Mouse (Mus musculus) embryonic facial prominence, embryonic 15.5 days (tissue): Measurements from ENCODE around the gene Sppl3. TPM values are rescaled to one million over a fixed set of nuclear protein-coding genes. Genes with fewer than 3 reads are reported as not detected.
A peak's percentile ranks its signal among the peaks of the same experiment; 100 is the strongest.

Experiments used
- ATAC-seq: fragments of 200-750 bp; cut with Nextera tagmentation; 2 replicates; pipeline ENCODE4 v1.8.0; 2017; ENCODE audit warnings: low read depth, moderate TSS enrichment; ENCODE audit not compliant: insufficient number of reproducible peaks, low FRiP score, low TSS enrichment
- H3K27ac ChIP-seq: fragments of 300-500 bp; sonication (generic); replicated peaks from 2 replicates; pipeline ENCODE4 v1.5.1; 2015; ENCODE audit warnings: mild to moderate bottlenecking, inconsistent platforms
- H3K27me3 ChIP-seq: fragments of 300-500 bp; sonication (generic); 2 replicates; pipeline ENCODE4 v1.6.1; 2015; ENCODE audit warnings: inconsistent platforms
- H3K36me3 ChIP-seq: fragments of 300-500 bp; sonication (generic); 2 replicates; pipeline ENCODE4 v1.6.1; 2015; ENCODE audit warnings: mild to moderate bottlenecking, inconsistent platforms
- H3K4me1 ChIP-seq: fragments of 300-500 bp; sonication (generic); 2 replicates; pipeline ENCODE4 v1.6.1; 2015; ENCODE audit warnings: inconsistent platforms
- H3K4me2 ChIP-seq: fragments of 300-500 bp; sonication (generic); replicated peaks from 2 replicates; pipeline ENCODE4 v1.6.1; 2015; ENCODE audit warnings: mild to moderate bottlenecking, inconsistent platforms
- H3K4me3 ChIP-seq: fragments of 300-500 bp; sonication (generic); replicated peaks from 2 replicates; pipeline ENCODE4 v1.5.1; 2015; ENCODE audit warnings: mild to moderate bottlenecking, inconsistent platforms
- H3K9ac ChIP-seq: fragments of 300-500 bp; sonication (generic); 2 replicates; pipeline ENCODE4 v1.6.1; 2015; ENCODE audit warnings: inconsistent platforms
- H3K9me3 ChIP-seq: fragments of 300-500 bp; sonication (generic); replicated peaks from 2 replicates; pipeline ENCODE4 v1.6.1; 2016; ENCODE audit warnings: inconsistent platforms
- WGBS: fragments of 180-500 bp; shearing (Covaris S2); methylation state at CpG from one replicate; pipeline ENCODE4 v1.1.7; 2015; 5-methylcytosine and 5-hydroxymethylcytosine counted together
- polyA plus RNA-seq: library from polyadenylated mRNA; unstranded; fragments of >200 nt; fragmentation: Nextera tagmentation; extraction: Ambion mirVana; gene quantifications from 2 replicates; pipeline ENCODE4 v1.2.1, GENCODE M21; 2015

Sppl3 gene
- polyA plus RNA-seq, 1 experiment from 2014 or later: 20.9 TPM

GRCm38 (mm10) chr5:115043626-115044025 is 32.7 kb downstream of the Sppl3 start:
- Histone ChIP-seq H3K9me3 (no peaks in the 10 kb centered on the region), H3K4me3 (no peak overlapping the region), H3K36me3 (no peaks in the 10 kb centered on the region), H3K4me1 (no peaks in the 10 kb centered on the region), H3K27ac (no peak overlapping the region), H3K27me3 (no peaks in the 10 kb centered on the region), H3K9ac (no peak overlapping the region), H3K4me2 (no peak overlapping the region)
- ATAC-seq: no peak
- 84% methylated on average over 4 of the region's 4 CpGs for WGBS

DNA sequence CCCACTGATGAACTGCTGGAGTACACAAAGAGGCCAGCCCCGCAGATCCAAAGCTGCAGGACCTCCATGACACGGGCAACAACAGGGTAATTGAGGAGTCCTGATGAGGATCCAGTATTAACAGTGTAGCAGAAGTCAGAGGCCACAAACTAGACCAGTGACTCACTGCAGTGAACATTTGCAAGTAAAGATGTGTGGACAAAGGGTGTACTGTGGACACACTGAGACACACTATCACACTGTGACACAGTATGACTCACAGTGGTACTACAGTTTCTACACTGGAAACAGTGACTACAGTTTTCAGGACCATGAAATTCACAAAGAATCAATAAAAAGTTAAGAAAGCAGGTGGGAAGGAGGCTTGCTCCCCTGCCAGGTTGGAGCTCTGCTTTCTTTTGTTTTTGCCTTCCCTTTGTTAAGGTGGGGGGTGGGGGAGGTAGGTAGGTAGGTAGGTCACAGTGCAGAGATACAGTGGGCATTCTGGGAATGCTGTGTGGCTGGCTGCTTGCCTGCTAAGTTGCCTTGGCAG is 34.3 kb downstream of the Sppl3 start:
- no peak for ATAC-seq
- Histone ChIP-seq H3K9me3 (no peaks in the 10 kb centered on the region), H3K27ac (no peak overlapping the region), H3K9ac (no peak overlapping the region), H3K27me3 (no peaks in the 10 kb centered on the region), H3K4me3 (no peak overlapping the region), H3K4me1 (peaks cover under 1% of the 10 kb centered on the region; the same call in 1 of the 2 replicates), H3K4me2 (no peak overlapping the region), H3K36me3 (no peaks in the 10 kb centered on the region)
- 75% methylated on average over 2 of the region's 2 CpGs for WGBS

DNA sequence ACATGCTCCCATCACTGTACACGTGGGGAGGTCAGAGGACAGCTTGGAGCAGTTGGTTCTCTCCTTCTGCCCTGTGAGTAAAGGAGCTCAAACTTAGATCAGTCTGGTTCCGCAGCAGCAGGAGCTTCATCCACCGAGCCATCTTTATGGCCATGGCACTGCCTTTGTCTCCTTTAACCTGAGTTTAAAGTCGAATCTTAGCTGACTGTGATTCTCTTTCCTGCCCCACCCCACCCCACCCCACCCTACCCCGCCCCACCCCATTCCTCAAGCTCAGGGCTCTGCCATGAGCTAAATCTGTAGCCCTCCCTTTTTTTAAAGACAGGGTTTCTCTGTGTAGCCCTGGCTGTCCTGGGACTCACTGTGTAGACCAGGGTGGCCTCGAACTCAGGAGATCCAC is 38.8 kb downstream of the Sppl3 start:
- 87% methylated on average over 6 of the region's 6 CpGs for WGBS
- Histone ChIP-seq H3K36me3 (no peaks in the 10 kb centered on the region), H3K27ac (no peak overlapping the region), H3K27me3 (no peaks in the 10 kb centered on the region), H3K4me1 (peaks cover 23% of the 10 kb centered on the region), H3K4me2 (no peak overlapping the region), H3K9me3 (no peaks in the 10 kb centered on the region), H3K9ac (no peak overlapping the region), H3K4me3 (no peak overlapping the region)
- no peak for ATAC-seq

GRCm38 (mm10) chr5:115050776-115051175 is 39.8 kb downstream of the Sppl3 start:
- Histone ChIP-seq H3K9me3 (no peaks in the 10 kb centered on the region), H3K9ac (no peak overlapping the region), H3K4me1 (peaks cover 23% of the 10 kb centered on the region), H3K27me3 (no peaks in the 10 kb centered on the region), H3K36me3 (no peaks in the 10 kb centered on the region), H3K4me2 (no peak overlapping the region), H3K4me3 (no peak overlapping the region), H3K27ac (no peak overlapping the region)
- WGBS: 87% methylated on average over 6 of the region's 6 CpGs
- ATAC-seq: no peak

GRCm38 (mm10) chr5:115052546-115052945 is 41.6 kb downstream of the Sppl3 start:
- 40% methylated on average over 8 of the region's 8 CpGs for WGBS
- Histone ChIP-seq H3K27me3 (no peaks in the 10 kb centered on the region), H3K4me3 (no peak overlapping the region), H3K36me3 (no peaks in the 10 kb centered on the region), H3K4me1 (peaks cover 23% of the 10 kb centered on the region), H3K9ac (no peak overlapping the region), H3K9me3 (no peaks in the 10 kb centered on the region), H3K27ac (peak overlapping the region; percentile 61), H3K4me2 (no peak overlapping the region)
- ATAC-seq: peak; percentile 85

DNA sequence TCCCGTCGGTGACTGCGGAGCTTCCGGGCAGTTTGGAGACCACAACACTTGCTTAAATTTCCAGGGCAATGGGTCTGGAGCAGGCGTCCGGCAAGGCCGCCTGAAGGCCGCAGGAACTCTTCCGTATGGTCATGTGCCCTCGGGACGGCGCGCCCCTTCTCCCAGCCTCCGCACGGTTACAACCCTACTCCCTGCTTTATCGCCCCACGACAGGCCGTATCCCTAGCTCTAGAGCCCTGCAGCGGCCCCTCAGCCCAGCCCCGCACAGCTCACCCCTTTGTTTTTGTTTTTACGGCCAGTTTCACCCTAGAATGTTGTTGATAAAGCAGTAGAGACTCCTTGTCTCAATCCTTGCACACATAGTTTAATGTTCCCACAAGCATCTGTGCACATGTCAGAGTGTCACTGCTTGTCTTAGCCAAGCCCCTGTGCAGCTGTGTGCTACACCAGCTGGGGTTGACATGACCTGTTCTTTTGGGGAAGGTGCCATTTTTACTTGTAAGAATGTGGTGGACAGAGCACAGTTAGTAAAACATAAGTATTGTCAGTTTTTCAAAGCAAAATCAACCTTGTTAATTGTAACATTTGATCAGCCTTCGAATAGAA is 43.0 kb downstream of the Sppl3 start:
- H3K9ac ChIP-seq: no peak overlapping the region
- H3K36me3 ChIP-seq: no peaks in the 10 kb centered on the region
- H3K27me3 ChIP-seq: no peaks in the 10 kb centered on the region
- H3K4me1 ChIP-seq: peaks cover 23% of the 10 kb centered on the region
- H3K4me3 ChIP-seq: no peak overlapping the region
- 89% methylated on average over 22 of the region's 22 CpGs for WGBS
- H3K4me2 ChIP-seq: no peak overlapping the region
- no peak for ATAC-seq
- H3K9me3 ChIP-seq: no peaks in the 10 kb centered on the region
- no peak overlapping the region for H3K27ac ChIP-seq

DNA sequence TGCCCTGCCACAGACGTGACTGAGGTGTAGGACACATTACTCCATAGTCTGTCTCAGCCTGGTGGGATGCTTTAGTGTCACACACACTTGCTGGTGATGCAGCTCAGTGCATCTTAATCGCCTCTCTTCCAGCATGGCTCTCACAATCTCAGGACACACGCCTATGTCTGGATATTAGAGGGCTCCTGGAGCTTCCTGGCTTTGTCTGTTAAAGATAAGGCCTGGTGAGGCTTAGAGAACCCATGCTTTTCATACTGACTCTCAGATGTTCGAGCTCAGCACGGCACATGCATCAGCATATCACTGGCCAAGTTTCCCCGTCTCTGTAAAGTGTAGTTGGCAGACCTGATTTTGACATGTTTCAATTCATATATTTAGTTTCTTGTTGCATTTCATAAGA is 44.5 kb downstream of the Sppl3 start:
- Histone ChIP-seq H3K9ac (no peak overlapping the region), H3K9me3 (no peaks in the 10 kb centered on the region), H3K27me3 (no peaks in the 10 kb centered on the region), H3K4me3 (no peak overlapping the region), H3K4me1 (peaks cover 24% of the 10 kb centered on the region), H3K36me3 (no peaks in the 10 kb centered on the region), H3K27ac (no peak overlapping the region), H3K4me2 (no peak overlapping the region)
- ATAC-seq: no peak
- 74% methylated on average over 6 of the region's 6 CpGs for WGBS

DNA sequence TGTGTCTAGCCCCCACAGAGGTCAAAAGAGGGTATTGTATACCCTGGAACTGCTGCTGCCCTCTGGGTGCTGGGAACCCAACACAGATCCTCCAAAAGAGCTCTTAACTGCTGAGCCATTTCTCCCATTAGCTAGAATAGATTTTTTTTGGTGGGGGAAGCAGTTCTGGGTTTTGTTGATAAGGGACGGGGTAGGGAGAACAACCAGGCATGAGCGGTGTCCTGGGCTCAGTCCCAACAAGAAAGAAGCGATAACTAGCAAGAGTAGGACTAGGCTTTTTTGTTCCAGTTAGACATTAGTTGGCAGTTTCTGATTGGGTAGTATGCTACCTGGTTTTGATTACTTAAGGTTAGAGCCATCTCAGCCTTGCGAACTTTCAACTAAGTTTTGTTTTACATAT is 46.2 kb downstream of the Sppl3 start:
- ATAC-seq: no peak
- Histone ChIP-seq H3K4me2 (no peak overlapping the region), H3K4me3 (no peak overlapping the region), H3K9ac (no peak overlapping the region), H3K36me3 (peaks cover 3% of the 10 kb centered on the region; the same call in 1 of the 2 replicates), H3K9me3 (no peaks in the 10 kb centered on the region), H3K4me1 (peaks cover 17% of the 10 kb centered on the region), H3K27me3 (no peaks in the 10 kb centered on the region), H3K27ac (no peak overlapping the region)
- 96% methylated on average over 4 of the region's 4 CpGs for WGBS

DNA sequence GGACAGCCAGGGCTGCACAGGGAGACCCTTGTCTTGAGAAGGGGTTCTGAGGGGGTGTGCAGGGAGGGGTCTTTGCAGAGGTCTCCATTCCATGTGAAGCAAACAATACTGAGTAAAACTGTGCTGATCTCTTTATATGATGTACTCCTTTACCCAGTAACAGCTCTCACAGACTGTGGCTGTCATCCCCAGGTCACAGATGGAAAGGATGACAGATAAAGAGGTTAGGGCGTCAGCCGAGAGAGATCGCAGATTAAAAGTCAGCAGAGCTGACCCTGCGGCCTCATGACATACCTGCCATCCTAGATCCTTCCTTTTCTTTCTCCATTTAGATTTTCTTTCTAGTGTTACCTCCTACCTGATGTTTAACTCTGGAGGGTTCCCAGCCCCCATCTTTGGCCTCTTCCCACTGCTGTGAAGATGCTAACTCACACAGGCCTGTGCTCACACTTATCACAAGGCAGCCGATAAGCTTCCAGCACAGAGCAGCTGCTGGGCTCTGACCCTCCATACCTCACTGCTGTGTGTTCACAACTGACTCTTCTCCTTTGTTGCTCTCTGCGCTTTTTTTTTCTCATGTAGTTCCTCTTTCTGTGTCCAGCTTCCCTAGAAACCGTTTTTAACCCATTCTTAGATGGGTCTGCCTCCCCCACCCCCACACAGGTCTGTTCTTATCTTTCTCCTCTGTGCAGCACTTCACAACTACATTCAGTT is 47.8 kb downstream of the Sppl3 start:
- peaks cover 8% of the 10 kb centered on the region; the same call in 1 of the 2 replicates for H3K36me3 ChIP-seq
- WGBS: 83% methylated on average over 7 of the region's 7 CpGs
- no peaks in the 10 kb centered on the region for H3K9me3 ChIP-seq
- no peak overlapping the region for H3K4me3 ChIP-seq
- no peak overlapping the region for H3K9ac ChIP-seq
- no peaks in the 10 kb centered on the region for H3K27me3 ChIP-seq
- H3K4me1 ChIP-seq: peaks cover 7% of the 10 kb centered on the region
- no peak overlapping the region for H3K27ac ChIP-seq
- no peak for ATAC-seq
- H3K4me2 ChIP-seq: no peak overlapping the region

DNA sequence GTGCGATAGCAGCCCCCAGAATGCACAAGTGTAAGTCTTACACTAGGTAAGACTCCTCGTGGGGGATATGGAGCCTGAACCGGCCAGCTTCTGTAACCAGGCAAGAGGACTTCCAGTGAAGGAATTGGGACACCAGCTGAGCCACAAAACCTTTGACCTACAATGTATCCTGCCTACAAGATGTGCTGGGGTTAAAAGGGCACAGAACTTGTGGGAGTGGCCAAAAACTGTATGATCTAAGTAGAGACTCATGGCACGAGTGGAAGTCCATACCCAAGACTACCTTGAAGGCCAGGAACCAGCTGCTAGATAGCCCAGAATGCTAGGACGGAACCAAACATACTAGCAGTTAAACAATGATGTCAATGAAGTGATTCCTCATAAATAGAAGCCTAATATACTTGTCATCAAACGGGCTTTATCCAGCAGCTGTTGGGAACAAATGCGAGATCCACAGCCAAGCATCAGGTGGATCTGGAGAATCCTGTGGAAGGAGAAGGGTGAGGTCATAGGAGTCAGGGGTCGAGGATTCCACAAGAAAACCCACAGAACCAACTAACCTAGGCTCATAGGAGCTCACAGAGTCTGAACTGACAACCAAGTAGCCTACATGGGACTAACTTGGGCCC is 49.2 kb downstream of the Sppl3 start:
- Histone ChIP-seq H3K9ac (no peak overlapping the region), H3K9me3 (no peaks in the 10 kb centered on the region), H3K4me2 (no peak overlapping the region), H3K27ac (no peak overlapping the region), H3K4me1 (0 out of 2 replicates have a peak, but pooled peaks cover 3% of the 10 kb centered on the region), H3K27me3 (no peaks in the 10 kb centered on the region), H3K4me3 (no peak overlapping the region), H3K36me3 (peaks cover 13% of the 10 kb centered on the region; the same call in 1 of the 2 replicates)
- no peak for ATAC-seq
- WGBS: 81% methylated on average over 8 of the region's 8 CpGs

DNA sequence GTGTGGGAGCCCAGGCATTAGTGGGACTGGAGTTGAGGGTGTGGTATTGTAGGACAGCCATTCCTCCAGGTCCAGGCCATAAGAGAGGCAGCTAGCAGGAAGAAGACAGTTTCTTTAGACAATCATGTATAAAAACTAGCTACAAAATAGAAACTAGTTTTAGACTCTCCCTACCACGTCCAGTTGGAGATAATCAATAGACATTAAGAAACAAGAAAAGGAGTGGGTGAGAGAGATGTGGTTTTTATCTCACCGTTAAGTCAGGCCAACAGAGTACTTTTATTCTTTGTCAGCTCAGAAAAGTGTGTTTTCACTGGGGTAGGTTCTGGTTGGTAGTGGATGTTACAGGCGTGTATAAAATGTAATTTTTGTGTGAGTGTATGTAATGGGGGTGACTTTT is 50.0 kb downstream of the Sppl3 start:
- WGBS: 91% methylated on average over 3 of the region's 3 CpGs
- Histone ChIP-seq H3K9ac (no peak overlapping the region), H3K9me3 (no peaks in the 10 kb centered on the region), H3K36me3 (peaks cover 13% of the 10 kb centered on the region; the same call in 1 of the 2 replicates), H3K4me3 (no peak overlapping the region), H3K4me1 (0 out of 2 replicates have a peak, but pooled peaks cover 3% of the 10 kb centered on the region), H3K4me2 (no peak overlapping the region), H3K27me3 (no peaks in the 10 kb centered on the region), H3K27ac (no peak overlapping the region)
- ATAC-seq: no peak
